In the genomic region with DNA sequence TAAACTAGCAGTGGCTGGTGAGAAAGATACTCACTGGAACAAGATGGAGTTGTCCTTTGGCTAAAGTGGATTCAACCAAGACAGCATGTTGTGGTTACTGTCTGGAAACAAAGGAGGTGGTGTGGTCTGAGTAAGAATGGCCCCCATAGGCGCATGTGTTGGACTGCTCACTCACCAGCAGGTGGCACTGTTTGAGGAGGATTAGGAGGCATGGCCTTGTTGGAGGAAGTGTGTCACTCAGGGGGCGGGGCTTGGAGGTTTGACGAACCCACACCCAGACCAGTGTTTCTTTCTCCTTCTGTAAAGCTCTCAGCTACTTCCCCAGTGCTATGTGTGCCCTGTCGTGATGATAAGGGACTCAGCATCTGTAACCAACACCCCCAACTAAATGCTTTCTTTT, we compare ENCODE assay signal across 18 mouse cellular contexts. TPM values are rescaled to one million over a fixed set of nuclear protein-coding genes. Genes with fewer than 3 reads are reported as not detected.
DNase-seq lines count a peak whose midpoint lies in the region; ATAC-seq and TF ChIP-seq lines count a peak whose summit lies in the region.
"Had no signal": no experiment of that assay in that cellular context is flagged by ENCODE, and none has a peak within 500 bp of the region (broad histone marks: within the 10 kb centered on the region; RNA-seq: fewer than 3 reads in every experiment).

No protein-coding gene starts in this region.

- no peak for TF ChIP-seq EP300 in CH12.LX (IDR thresholded peaks at IDR 0.05; ENCODE audit: low read length)

- H3K27me3 ChIP-seq in CH12.LX (replicated peaks), result no peaks in the 10 kb centered on the region
- H3K27me3 ChIP-seq in midbrain, embryonic 14.5 days (ENCODE audit: control insufficient read depth, insufficient read depth, low read length), result no peaks in the 10 kb centered on the region
- H3K27me3 ChIP-seq: liver, embryonic 13.5 days had no signal

- TF ChIP-seq POLR2A in CH12.LX (IDR thresholded peaks at IDR 0.05; ENCODE audit: low read depth, low read length), result no peak
- TF ChIP-seq POLR2A in bone marrow, adult 2 months (IDR thresholded peaks at IDR 0.05; ENCODE audit: borderline replicate concordance, control insufficient read depth, low read depth, low read length), result no peak

- WGBS in bone marrow, adult 2 months, result 74% methylated on average over 4 of the region's 4 CpGs
- 93% methylated on average over 4 of the region's 4 CpGs for WGBS in midbrain, embryonic 14.5 days

- in situ Hi-C loops in CH12.LX (cut with MboI; ENCODE audit: low pct_ligation_motif_present, low pct_unique_long_range_greater_than_20kb, low sequenced_read_pairs), result no loop called here

- DNase-seq in layer of hippocampus, adult 2 months (ENCODE audit: low spot score in 2 of 2), result no peak
- DNase-seq in layer of hippocampus, postnatal 14 days (ENCODE audit: low spot score in 2 of 2), result no peak
- DNase-seq in 416B (ENCODE audit: low read depth) (peak; percentile 7), CH12.LX (ENCODE audit: extremely low read depth) (peak; percentile 17)
- no peak for DNase-seq in spleen, postnatal 4 days (ENCODE audit: low spot score in 2 of 2)
- no peak for DNase-seq in midbrain, embryonic 14.5 days
- DNase-seq in ovary, adult 18-20 months (ENCODE audit: low spot score), result no peak
- DNase-seq: adrenal gland, adult 2 months; cerebellum, adult 9-11 months; kidney, adult 18-20 months; liver, embryonic 13.5 days; retina, postnatal 1 day; spleen, adult 18-20 months had no signal

- peaks cover 8% of the 10 kb centered on the region for H3K9me3 ChIP-seq in CH12.LX (replicated peaks; ENCODE audit: low read length)
- no peaks in the 10 kb centered on the region for H3K9me3 ChIP-seq in midbrain, embryonic 14.5 days (ENCODE audit: control insufficient read depth, low read length)

- TF ChIP-seq CTCF in layer of hippocampus, adult 2 months (conservative IDR thresholded peaks at IDR 0.05), result peak; percentile 37
- peak in 1 of 2 experiments; percentile 14; a peak in 1 of 4 replicates for TF ChIP-seq CTCF in CH12.LX (conservative IDR thresholded peaks at IDR 0.05 in 1 of 2, IDR thresholded peaks at IDR 0.05 in 1 of 2; ENCODE audit: low read depth in 2 of 2, low read length in 2 of 2)
- TF ChIP-seq CTCF in bone marrow, adult 2 months (IDR thresholded peaks at IDR 0.05; ENCODE audit: control insufficient read depth, insufficient read depth, low read length), result peak; percentile 14; the same call in 1 of the 2 replicates

- dilution Hi-C loops in CH12.LX (cut with MboI; ENCODE audit: extremely low pct_ligation_motif_present, extremely low pct_unique_long_range_greater_than_20kb, low sequenced_read_pairs), result no loop called here

- H3K4me2 ChIP-seq in CH12.LX (ENCODE audit: insufficient read depth, low read depth, poor library complexity, severe bottlenecking), result no peak overlapping the region
- no peak overlapping the region for H3K4me2 ChIP-seq in midbrain, embryonic 14.5 days (ENCODE audit: low read length)
- H3K4me2 ChIP-seq: hindbrain, embryonic 14.5 days; liver, embryonic 13.5 days had no signal

- TF ChIP-seq RAD21 in CH12.LX (IDR thresholded peaks at IDR 0.05; ENCODE audit: low read depth, low read length), result no peak

- H3K4me3 ChIP-seq in layer of hippocampus, adult 2 months, result no peak overlapping the region
- no peak overlapping the region for H3K4me3 ChIP-seq in CH12.LX (replicated peaks in 1 of 3; ENCODE audit: low read depth in 2 of 3, low read length in 2 of 3, poor library complexity in 1 of 3)
- H3K4me3 ChIP-seq in bone marrow, adult 2 months (replicated peaks; ENCODE audit: control insufficient read depth, low read depth, low read length), result no peak overlapping the region
- no peak overlapping the region for H3K4me3 ChIP-seq in midbrain, embryonic 14.5 days (replicated peaks; ENCODE audit: low read depth, low read length)
- H3K4me3 ChIP-seq: erythroblast, embryonic 14.5 days; liver, embryonic 13.5 days had no signal

- no peaks in the 10 kb centered on the region for H3K36me3 ChIP-seq in CH12.LX (replicated peaks in 1 of 2; ENCODE audit: control insufficient read depth in 1 of 2, insufficient read depth in 1 of 2, low read length in 1 of 2)
- no peaks in the 10 kb centered on the region for H3K36me3 ChIP-seq in midbrain, embryonic 14.5 days (ENCODE audit: control insufficient read depth, insufficient read depth, low read length)
- H3K36me3 ChIP-seq: liver, embryonic 13.5 days had no signal

- H3K4me1 ChIP-seq in CH12.LX (ENCODE audit: control insufficient read depth in 1 of 2, insufficient read depth in 2 of 2), result peaks cover 0 to 4% of the 10 kb centered on the region in 2 experiments; a peak in 1 of 4 replicates
- no peaks in the 10 kb centered on the region for H3K4me1 ChIP-seq in bone marrow, adult 2 months (ENCODE audit: control insufficient read depth, insufficient read depth, low read length)
- no peaks in the 10 kb centered on the region for H3K4me1 ChIP-seq in midbrain, embryonic 14.5 days (ENCODE audit: control insufficient read depth, insufficient read depth, low read length)
- H3K4me1 ChIP-seq: liver, embryonic 13.5 days had no signal

- H3K79me2 ChIP-seq in CH12.LX (replicated peaks; ENCODE audit: control insufficient read depth, extremely low read depth, insufficient read depth, poor library complexity, severe bottlenecking), result no peaks in the 10 kb centered on the region

- H3K27ac ChIP-seq in layer of hippocampus, adult 2 months, result no peak overlapping the region
- no peak overlapping the region for H3K27ac ChIP-seq in CH12.LX (ENCODE audit: insufficient read depth, low read depth)
- no peak overlapping the region for H3K27ac ChIP-seq in bone marrow, adult 2 months (ENCODE audit: control insufficient read depth, insufficient read depth, low read depth, low read length, poor library complexity)
- no peak overlapping the region for H3K27ac ChIP-seq in midbrain, embryonic 14.5 days (replicated peaks; ENCODE audit: low read depth, low read length)
- H3K27ac ChIP-seq: hindbrain, embryonic 14.5 days; liver, embryonic 13.5 days; macrophage had no signal

- H3K9ac ChIP-seq in CH12.LX (ENCODE audit: insufficient read depth, low read depth), result no peak overlapping the region
- H3K9ac ChIP-seq in midbrain, embryonic 14.5 days (replicated peaks; ENCODE audit: low read length), result no peak overlapping the region
- H3K9ac ChIP-seq: hindbrain, embryonic 14.5 days; liver, embryonic 13.5 days had no signal

- ATAC-seq in midbrain, embryonic 14.5 days (ENCODE audit: low FRiP score, low TSS enrichment), result no peak
- ATAC-seq: midbrain, embryonic 16.5 days had no signal

TF ChIP-seq in CH12.LX, 34 proteins besides CTCF, POLR2A, EP300 and RAD21:
- TF ChIP-seq GABPA (IDR thresholded peaks at IDR 0.05; ENCODE audit: insufficient replicate concordance, low read depth, low read length), result no peak
- no peak for TF ChIP-seq MYC (IDR thresholded peaks at IDR 0.05; ENCODE audit: low read depth, low read length)
- TF ChIP-seq KAT2A (IDR thresholded peaks at IDR 0.05; ENCODE audit: insufficient replicate concordance, low read length), result no peak
- no peak for TF ChIP-seq CHD1 (IDR thresholded peaks at IDR 0.05; ENCODE audit: low read depth, low read length)
- TF ChIP-seq ZC3H11A (IDR thresholded peaks at IDR 0.05; ENCODE audit: low read depth, low read length), result no peak
- TF ChIP-seq BHLHE40 (IDR thresholded peaks at IDR 0.05; ENCODE audit: low read depth, low read length), result no peak
- no peak for TF ChIP-seq UBTF (IDR thresholded peaks at IDR 0.05; ENCODE audit: low read depth, low read length)
- TF ChIP-seq CHD2 (IDR thresholded peaks at IDR 0.05; ENCODE audit: low read length), result no peak
- TF ChIP-seq NRF1 (IDR thresholded peaks at IDR 0.05; ENCODE audit: low read depth, low read length), result no peak
- TF ChIP-seq HCFC1 (IDR thresholded peaks at IDR 0.05; ENCODE audit: low read depth, low read length), result no peak
- no peak for TF ChIP-seq SIN3A (IDR thresholded peaks at IDR 0.05; ENCODE audit: low read length)
- TF ChIP-seq USF1 (IDR thresholded peaks at IDR 0.05; ENCODE audit: low read depth, low read length), result no peak
- TF ChIP-seq JUN (IDR thresholded peaks at IDR 0.05; ENCODE audit: insufficient read depth, low read depth, low read length), result no peak
- no peak for TF ChIP-seq PAX5 (IDR thresholded peaks at IDR 0.05; ENCODE audit: low read length)
- TF ChIP-seq MEF2A (IDR thresholded peaks at IDR 0.05; ENCODE audit: borderline replicate concordance, low read depth, low read length), result no peak
- no peak for TF ChIP-seq MXI1 (IDR thresholded peaks at IDR 0.05; ENCODE audit: low read depth, low read length)

RNA-seq across cellular contexts. Expression of gene Bicdl1, which starts 38.6 kb away (rescaled TPM):
- 100 to 1,000 TPM; 123 to 125 TPM for total RNA-seq in layer of hippocampus, adult 2 months (2021)
- total RNA-seq in layer of hippocampus, postnatal 14 days (2021), result 10 to 100 TPM; 99.5 to 99.8 TPM
- total RNA-seq in CH12.LX (2012; rRNA removed) (1.7 and 1.9 TPM in 2 replicates), CH12.LX (2014; rRNA removed) (2.6 and 3.5 TPM in 2 replicates)
- polyA plus RNA-seq in CH12.LX (2012; ENCODE audit: insufficient read length, low read depth), result 2.3 and 5.1 TPM in 2 replicates
- 4.2 and 6.1 TPM in 2 replicates for polyA plus RNA-seq in bone marrow, adult 2 months (2011; ENCODE audit: insufficient read depth, insufficient read length, low replicate concordance, missing spikeins)
- polyA plus RNA-seq in midbrain, embryonic 14.5 days (2014; fragmentation: Nextera tagmentation; extraction: Ambion mirVana), result 39.0 and 42.2 TPM in 2 replicates

Comparison
In these comparisons a context has a peak if more than half of its experiments do, and no peak if none do; other contexts are left out.
1. DNase-seq: peak in 416B (single experiment) and CH12.LX (single experiment); none in layer of hippocampus, adult 2 months (0 of 2), layer of hippocampus, postnatal 14 days (0 of 2), spleen, postnatal 4 days (0 of 2), midbrain, embryonic 14.5 days (single experiment) and ovary, adult 18-20 months (single experiment).
2. RNA of gene Bicdl1, which starts 38.6 kb away (total RNA-seq): 123 to 125 TPM in layer of hippocampus, adult 2 months and 99.5 to 99.8 TPM in layer of hippocampus, postnatal 14 days; 1.7 to 3.5 TPM in CH12.LX; every median in the first group is over 10 times any median in the second.